17 mouse cellular contexts compared by ENCODE assay signal in genomic region chr10:30094603-30095002, GRCm38 (mm10).
"Had no signal": no experiment of that assay in that cellular context is flagged by ENCODE, and none has a peak within 500 bp of the region (broad histone marks: within the 10 kb centered on the region; RNA-seq: fewer than 3 reads in every experiment).

No protein-coding gene starts in this region.

- H3K27ac ChIP-seq: lung, embryonic 15.5 days; macrophage; midbrain, embryonic 12.5 days; midbrain, embryonic 15.5 days; neural tube, embryonic 12.5 days had no signal

- H3K27me3 ChIP-seq: lung, embryonic 15.5 days; megakaryocyte, embryonic 14.5 days; midbrain, embryonic 12.5 days; midbrain, embryonic 15.5 days; neural tube, embryonic 12.5 days had no signal

- ATAC-seq: liver, postnatal 0 days; lung, postnatal 0 days; midbrain, embryonic 15.5 days had no signal

- DNase-seq: liver, postnatal 0 days; lung, adult 2 months; lung, postnatal 14 days; lung, postnatal 36 days; right cerebral cortex, postnatal 14 days; right cerebral cortex, postnatal 4 days; spleen, adult 18-20 months; thymus, adult 18-20 months; thymus, postnatal 14 days; thymus, postnatal 36 days had no signal

- H3K4me2 ChIP-seq: lung, embryonic 15.5 days; midbrain, embryonic 12.5 days; midbrain, embryonic 15.5 days; neural tube, embryonic 12.5 days had no signal

- H3K9ac ChIP-seq: liver, postnatal 0 days; lung, embryonic 15.5 days; midbrain, embryonic 12.5 days; midbrain, embryonic 15.5 days; neural tube, embryonic 12.5 days had no signal

- H3K4me3 ChIP-seq: lung, embryonic 15.5 days; megakaryocyte, embryonic 14.5 days; midbrain, embryonic 12.5 days; midbrain, embryonic 15.5 days; neural tube, embryonic 12.5 days had no signal

- H3K36me3 ChIP-seq: lung, embryonic 15.5 days; midbrain, embryonic 12.5 days; midbrain, embryonic 15.5 days; neural tube, embryonic 12.5 days had no signal

- H3K9me3 ChIP-seq: lung, embryonic 15.5 days; megakaryocyte, embryonic 14.5 days; midbrain, embryonic 12.5 days; midbrain, embryonic 15.5 days; neural tube, embryonic 12.5 days had no signal

- H3K4me1 ChIP-seq: lung, embryonic 15.5 days; megakaryocyte, embryonic 14.5 days; midbrain, embryonic 12.5 days; midbrain, embryonic 15.5 days; neural tube, embryonic 12.5 days had no signal
